ENCODE assay signal across 20 mouse cellular contexts in the genomic region with DNA sequence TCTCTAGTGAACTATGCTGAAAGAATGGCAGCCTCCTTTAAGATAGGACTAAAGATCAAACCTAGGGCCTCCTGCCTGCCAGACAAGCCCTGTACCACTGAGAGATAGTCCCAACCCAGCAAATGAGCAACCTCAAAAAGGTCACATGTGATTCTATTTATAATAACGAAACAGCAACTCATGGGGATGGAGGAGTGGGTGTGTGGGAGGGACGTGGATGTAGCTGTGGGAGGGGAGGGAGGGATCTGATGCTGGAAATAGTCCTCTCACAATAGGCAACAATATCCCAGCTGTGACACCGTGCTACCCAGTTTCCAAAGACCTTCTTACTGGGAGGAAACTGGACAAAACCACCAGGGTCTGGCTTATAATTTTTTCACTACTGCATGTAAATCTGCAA.
DNase-seq lines count a peak whose midpoint lies in the region; ATAC-seq and TF ChIP-seq lines count a peak whose summit lies in the region.
"Had no signal": no experiment of that assay in that cellular context is flagged by ENCODE, and none has a peak within 500 bp of the region (broad histone marks: within the 10 kb centered on the region; RNA-seq: fewer than 3 reads in every experiment).

No protein-coding gene starts in this region.

- no peak for TF ChIP-seq CTCF in heart, adult 2 months (IDR thresholded peaks at IDR 0.05)
- TF ChIP-seq CTCF in kidney, postnatal 0 days (IDR thresholded peaks at IDR 0.05; ENCODE audit: low read depth): no peak

- ATAC-seq in kidney, postnatal 0 days (replicated peaks; ENCODE audit: low FRiP score, low read depth): no peak
- ATAC-seq in monocyte, adult 5-6 weeks (replicated peaks; ENCODE audit: insufficient number of reproducible peaks, low FRiP score, low TSS enrichment, poor library complexity, severe bottlenecking): no peak
- ATAC-seq: inflammation-experienced regulatory T-cells, adult 6 months had no signal

- H3K4me3 ChIP-seq in heart, adult 2 months: no peak overlapping the region
- no peak overlapping the region for H3K4me3 ChIP-seq in kidney, postnatal 0 days (replicated peaks; ENCODE audit: low read depth, low read length)
- H3K4me3 ChIP-seq in myocyte: no peak overlapping the region
- H3K4me3 ChIP-seq: embryonic facial prominence, embryonic 12.5 days; neural tube, embryonic 12.5 days had no signal

- peaks cover 5% of the 10 kb centered on the region; the same call in 1 of the 2 replicates for H3K36me3 ChIP-seq in heart, adult 2 months (ENCODE audit: control insufficient read depth, insufficient read depth, low read length)
- no peaks in the 10 kb centered on the region for H3K36me3 ChIP-seq in kidney, postnatal 0 days (ENCODE audit: insufficient read depth, low read length)
- H3K36me3 ChIP-seq in myocyte (ENCODE audit: control insufficient read depth, insufficient read depth): no peaks in the 10 kb centered on the region
- H3K36me3 ChIP-seq: embryonic facial prominence, embryonic 12.5 days; forebrain, embryonic 10.5 days; neural tube, embryonic 12.5 days had no signal

- H3ac ChIP-seq in myocyte (ENCODE audit: control insufficient read depth, insufficient read length): no peak overlapping the region

- H3K27ac ChIP-seq in heart, adult 2 months: peak overlapping the region; percentile 56
- no peak overlapping the region for H3K27ac ChIP-seq in kidney, postnatal 0 days
- H3K27ac ChIP-seq: neural tube, embryonic 12.5 days had no signal

- no peaks in the 10 kb centered on the region for H3K27me3 ChIP-seq in heart, adult 2 months (ENCODE audit: control insufficient read depth, insufficient read depth, low read length)
- H3K27me3 ChIP-seq in kidney, postnatal 0 days (ENCODE audit: insufficient read depth, low read length): no peaks in the 10 kb centered on the region
- no peaks in the 10 kb centered on the region for H3K27me3 ChIP-seq in myocyte (ENCODE audit: control insufficient read depth, insufficient read depth, insufficient read length)
- H3K27me3 ChIP-seq: embryonic facial prominence, embryonic 12.5 days; neural tube, embryonic 12.5 days had no signal

- H3K9ac ChIP-seq in heart, adult 2 months (ENCODE audit: low read depth, low read length): no peak overlapping the region
- no peak overlapping the region for H3K9ac ChIP-seq in kidney, postnatal 0 days (ENCODE audit: low read depth, low read length)
- H3K9ac ChIP-seq: embryonic facial prominence, embryonic 12.5 days; neural tube, embryonic 12.5 days had no signal

- H3K79me2 ChIP-seq in heart, adult 2 months (replicated peaks; ENCODE audit: control insufficient read depth, insufficient read depth, low read length): no peaks in the 10 kb centered on the region
- no peaks in the 10 kb centered on the region for H3K79me2 ChIP-seq in myocyte (ENCODE audit: control insufficient read depth, insufficient read depth)

- DNase-seq in heart, adult 2 months: no peak
- no peak for DNase-seq in heart, adult 9 months (ENCODE audit: low spot score in 2 of 2)
- DNase-seq in kidney, postnatal 0 days (ENCODE audit: low spot score): peak; percentile 33
- no peak for DNase-seq in kidney, adult 18-20 months
- DNase-seq in brain, adult 2 months (ENCODE audit: low read depth, low spot score): peak; percentile 57
- DNase-seq in layer of hippocampus, adult 18-20 months (ENCODE audit: low spot score in 2 of 2): no peak
- DNase-seq: adrenal gland, adult 8-10 months; cerebellum, adult 11-12 months; cerebellum, postnatal 36 days; gastrocnemius, postnatal 10 days; kidney, adult 9 months; left cerebral cortex, postnatal 4 days; lung, adult 18-20 months; right cerebral cortex, postnatal 25 days had no signal

- H3K4me2 ChIP-seq in kidney, postnatal 0 days (ENCODE audit: low read length): no peak overlapping the region
- H3K4me2 ChIP-seq in myocyte (ENCODE audit: low read depth): peak overlapping the region; percentile 42

- no peaks in the 10 kb centered on the region for H3K9me3 ChIP-seq in kidney, postnatal 0 days (replicated peaks; ENCODE audit: low read length)
- H3K9me3 ChIP-seq: embryonic facial prominence, embryonic 12.5 days; forebrain, embryonic 10.5 days; neural tube, embryonic 12.5 days had no signal

- 0 out of 2 replicates have a peak, but pooled peaks have one; percentile 38 for TF ChIP-seq POLR2A in heart, adult 2 months (IDR thresholded peaks at IDR 0.05; ENCODE audit: insufficient read depth, low read depth, low read length)
- no peak for TF ChIP-seq POLR2A in myocyte (IDR thresholded peaks at IDR 0.05; ENCODE audit: insufficient read length, low read depth)

- whole genome bisulfite sequencing in heart, adult 2 months: 20% methylated on average over 3 of the region's 3 CpGs
- WGBS in kidney, postnatal 0 days: 32% methylated on average over 3 of the region's 3 CpGs

- intact Hi-C loops in heart, adult 2 months (cut with DNase I): no loop called here

- 0 out of 2 replicates have a peak, but pooled peaks have one; percentile 38 for TF ChIP-seq EP300 in heart, adult 2 months (IDR thresholded peaks at IDR 0.05; ENCODE audit: insufficient read depth, low read depth, low read length)

- peaks cover 8% of the 10 kb centered on the region for H3K4me1 ChIP-seq in heart, adult 2 months (ENCODE audit: control insufficient read depth, insufficient read depth, low read length)
- H3K4me1 ChIP-seq in kidney, postnatal 0 days (replicated peaks; ENCODE audit: insufficient read depth, low read length): peaks cover 15% of the 10 kb centered on the region

TF ChIP-seq in myocyte, 11 proteins besides CTCF, POLR2A, EP300 and RAD21:
- TF ChIP-seq POLR2AphosphoS2 (IDR thresholded peaks at IDR 0.05; ENCODE audit: insufficient read length, low read depth) (no peak), MAX (IDR thresholded peaks at IDR 0.05; ENCODE audit: low read depth) (no peak), USF1 (IDR thresholded peaks at IDR 0.05; ENCODE audit: low read depth) (peak; percentile 69), MYOD1 (IDR thresholded peaks at IDR 0.05; ENCODE audit: control insufficient read depth in 1 of 3, insufficient read length in 2 of 3, low read depth in 2 of 3) (peak in 2 of 3 experiments; percentile 14 to 54), SRF (IDR thresholded peaks at IDR 0.05; ENCODE audit: control insufficient read depth, insufficient read length, low read depth) (no peak), TCF3 (IDR thresholded peaks at IDR 0.05; ENCODE audit: insufficient read length, low read depth) (no peak)

Comparison
In these comparisons a context has a peak if more than half of its experiments do, and no peak if none do; other contexts are left out.
1. DNase-seq: peak in kidney, postnatal 0 days (single experiment) and brain, adult 2 months (single experiment); none in heart, adult 2 months (0 of 2), heart, adult 9 months (0 of 2), kidney, adult 18-20 months (single experiment) and layer of hippocampus, adult 18-20 months (0 of 2).